Mouse (Mus musculus) left cerebral cortex, postnatal 4 days (tissue): ENCODE data around the gene Ngp. TPM values are rescaled to one million over a fixed set of nuclear protein-coding genes. Genes with fewer than 3 reads are reported as not detected.
"Not testable (repeated sequence)": the region's sequence is repeated elsewhere in the genome, so short reads cannot be mapped to it uniquely, and the experiment has no call there.

Experiments
- DNase-seq: peaks from one replicate; pipeline ENCODE4 v3.0.0-alpha.2; 2022
- intact Hi-C: fragments of 180-260 bp; cut with DNase I; formaldehyde crosslinking; loops from one replicate; pipeline ENCODE4 v1.15.1; 2025
- total RNA-seq, 2 experiments: library from RNA; stranded (reverse); gene quantifications; 2 replicates each; pipeline ENCODE4 v1.2.3; 2021

Gene Ngp
- under 1 TPM in 1 of 2 experiments, not detected in 1; 0.42 TPM for total RNA-seq

- intact Hi-C loops: no loop called here
- no peak for DNase-seq
These were observed at the start of gene Ngp for GRCm38 (mm10) chr9:110419511-110420112. Ngp (plus strand) TSS chr9:110419747.

DNA sequence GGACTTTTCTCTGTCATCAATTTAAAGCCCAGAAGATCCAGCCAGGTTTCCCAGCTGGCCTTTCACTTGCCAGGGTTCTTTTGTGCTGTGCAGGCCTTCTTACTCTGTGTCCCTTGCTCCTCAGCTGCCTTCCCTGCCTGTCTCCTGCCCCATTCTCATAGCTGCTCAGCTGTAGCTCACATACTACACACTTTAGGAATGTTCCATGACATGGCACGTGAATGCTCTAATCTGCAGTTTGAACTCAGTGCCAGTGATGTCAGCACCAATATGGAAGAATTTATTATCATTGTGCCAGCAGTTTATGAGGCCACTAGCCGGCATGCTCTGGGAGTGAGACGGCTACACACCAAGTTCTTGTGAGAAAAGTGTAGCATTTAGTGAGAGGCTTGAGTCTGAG lies 49.7 kb upstream of the Ngp start:
- no peak for DNase-seq
- intact Hi-C loops: no loop called here

DNA sequence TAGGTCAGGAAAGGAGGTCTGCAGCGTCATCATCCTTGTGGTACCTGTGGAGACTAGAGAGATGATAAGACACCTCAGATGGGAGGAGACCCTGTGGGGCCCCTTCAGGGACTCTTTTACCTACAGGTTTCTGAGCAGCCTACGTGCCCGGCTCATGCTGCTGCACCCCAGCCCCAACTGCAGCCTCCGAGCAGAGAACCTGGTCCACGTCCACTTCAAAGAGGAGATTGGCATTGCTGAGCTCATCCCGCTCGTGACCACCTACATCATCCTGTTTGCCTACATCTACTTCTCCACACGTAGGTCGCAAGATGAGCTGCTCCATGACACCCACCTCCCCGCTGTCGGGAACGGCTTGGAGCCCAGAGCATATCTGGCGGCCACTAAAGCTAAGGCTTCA lies 45.7 kb upstream of the Ngp start:
- intact Hi-C loops: no loop called here
- DNase-seq: no peak

- intact Hi-C loops: no loop called here
- DNase-seq: no peak
These were observed 43.9 kb upstream of the Ngp start for GRCm38 (mm10) chr9:110375668-110376067.

- DNase-seq, intact Hi-C loops: not testable (repeated sequence)
These were observed 41.9 kb upstream of the Ngp start for GRCm38 (mm10) chr9:110377655-110378054.

DNA sequence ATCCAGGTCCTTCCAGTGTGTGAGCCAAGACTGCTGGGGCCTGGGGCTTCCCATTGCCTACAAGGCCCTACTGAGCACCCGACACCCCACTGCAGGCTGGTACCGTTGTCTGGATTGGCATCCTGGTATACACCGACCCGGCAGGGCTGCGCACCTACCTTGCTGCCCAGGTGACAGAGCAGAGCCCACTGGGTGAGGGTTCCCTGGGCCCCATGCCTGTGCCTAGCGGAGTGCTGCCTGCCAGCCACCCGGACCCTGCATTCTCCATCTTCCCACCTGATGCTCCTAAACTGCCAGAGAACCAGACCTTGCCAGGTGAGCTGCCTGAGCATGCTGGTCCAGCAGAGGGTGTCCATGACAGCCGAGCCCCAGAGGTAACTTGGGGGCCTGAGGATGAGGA lies 40.2 kb upstream of the Ngp start:
- intact Hi-C loops: no loop called here

GRCm38 (mm10) chr9:110380662-110381061 lies 38.9 kb upstream of the Ngp start:
- DNase-seq: no peak
- intact Hi-C loops: no loop called here

More for the DNA sequence above, 40.2 kb upstream of the Ngp start:
- no peak for DNase-seq

GRCm38 (mm10) chr9:110381292-110381691 lies 38.3 kb upstream of the Ngp start:
- DNase-seq: no peak
- intact Hi-C loops: no loop called here

DNA sequence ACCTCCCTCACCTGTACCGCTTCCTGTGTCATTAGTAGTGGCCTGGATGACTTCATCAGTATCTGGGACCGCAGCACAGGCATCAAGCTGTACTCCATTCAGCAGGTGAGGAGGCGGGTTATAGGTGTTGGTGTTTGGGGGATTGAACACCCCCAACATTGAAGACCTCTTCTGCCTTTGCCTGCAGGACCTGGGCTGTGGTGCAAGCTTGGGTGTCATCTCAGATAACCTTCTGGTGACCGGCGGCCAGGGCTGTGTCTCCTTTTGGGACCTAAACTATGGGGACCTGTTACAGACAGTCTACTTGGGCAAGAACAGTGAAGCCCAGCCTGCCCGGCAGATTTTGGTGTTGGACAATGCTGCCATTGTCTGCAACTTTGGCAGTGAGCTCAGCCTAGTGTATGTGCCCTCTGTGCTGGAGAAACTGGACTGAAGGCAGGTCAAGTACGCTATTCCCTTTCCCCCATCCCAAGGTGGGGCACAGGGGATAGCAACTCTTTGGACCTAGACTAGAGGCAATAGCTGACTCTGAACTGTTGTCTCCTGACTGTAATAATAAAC lies 35.1 kb upstream of the Ngp start:
- no peak for DNase-seq
- intact Hi-C loops: no loop called here

DNA sequence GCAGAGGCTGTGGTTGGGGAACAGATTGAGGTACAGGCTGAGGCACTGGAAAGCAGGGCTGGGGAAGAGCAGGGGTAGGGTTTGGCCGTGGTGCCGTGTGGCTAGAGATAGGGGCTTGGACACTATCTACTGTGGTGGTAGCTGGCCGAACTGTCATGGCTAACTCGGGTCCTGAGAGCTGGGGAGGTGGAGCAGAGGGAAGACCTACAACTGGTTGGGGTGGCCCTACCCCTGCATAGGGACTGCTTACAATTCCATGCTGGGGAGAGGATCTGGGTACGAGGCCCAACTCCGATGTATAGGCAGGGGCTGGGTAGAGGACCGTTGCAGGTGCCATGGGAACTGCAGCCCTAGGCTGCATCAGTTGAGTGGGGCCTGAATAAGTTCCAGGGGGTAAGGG lies 31.5 kb upstream of the Ngp start:
- intact Hi-C loops: no loop called here
- DNase-seq: no peak

GRCm38 (mm10) chr9:110390843-110391242 lies 28.7 kb upstream of the Ngp start:
- intact Hi-C loops: no loop called here
- no peak for DNase-seq

- intact Hi-C loops: no loop called here
- no peak for DNase-seq
These were observed 26.3 kb upstream of the Ngp start for GRCm38 (mm10) chr9:110393295-110393694.

DNA sequence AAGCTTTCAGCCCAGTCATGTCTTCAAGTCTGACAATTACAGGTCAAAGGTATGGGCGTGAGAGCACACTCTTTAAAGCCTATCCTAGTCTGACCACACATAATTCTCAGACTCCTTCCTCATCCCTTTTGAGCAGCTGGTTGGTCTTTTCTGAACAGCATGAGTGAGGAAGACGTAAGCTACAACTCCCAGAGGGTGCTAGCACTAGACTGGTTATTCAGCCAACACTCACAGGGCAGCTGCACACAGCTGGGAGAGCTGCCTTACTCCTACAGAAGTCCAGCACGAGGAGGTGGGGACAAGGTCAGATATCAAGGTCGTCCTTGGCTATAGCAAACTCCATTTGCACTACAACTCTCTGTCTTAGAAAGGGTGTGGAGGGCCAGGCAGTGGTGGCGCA lies 18.9 kb upstream of the Ngp start:
- intact Hi-C loops: no loop called here

GRCm38 (mm10) chr9:110402731-110403130 lies 16.8 kb upstream of the Ngp start:
- DNase-seq: no peak
- intact Hi-C loops: no loop called here

More for the DNA sequence above, 18.9 kb upstream of the Ngp start:
- DNase-seq: no peak

- DNase-seq, intact Hi-C loops: not testable (repeated sequence)
These were observed 16.3 kb upstream of the Ngp start for GRCm38 (mm10) chr9:110403240-110403639.

- DNase-seq: no peak
- intact Hi-C loops: no loop called here
These were observed 12.0 kb upstream of the Ngp start for GRCm38 (mm10) chr9:110407311-110408098.

DNA sequence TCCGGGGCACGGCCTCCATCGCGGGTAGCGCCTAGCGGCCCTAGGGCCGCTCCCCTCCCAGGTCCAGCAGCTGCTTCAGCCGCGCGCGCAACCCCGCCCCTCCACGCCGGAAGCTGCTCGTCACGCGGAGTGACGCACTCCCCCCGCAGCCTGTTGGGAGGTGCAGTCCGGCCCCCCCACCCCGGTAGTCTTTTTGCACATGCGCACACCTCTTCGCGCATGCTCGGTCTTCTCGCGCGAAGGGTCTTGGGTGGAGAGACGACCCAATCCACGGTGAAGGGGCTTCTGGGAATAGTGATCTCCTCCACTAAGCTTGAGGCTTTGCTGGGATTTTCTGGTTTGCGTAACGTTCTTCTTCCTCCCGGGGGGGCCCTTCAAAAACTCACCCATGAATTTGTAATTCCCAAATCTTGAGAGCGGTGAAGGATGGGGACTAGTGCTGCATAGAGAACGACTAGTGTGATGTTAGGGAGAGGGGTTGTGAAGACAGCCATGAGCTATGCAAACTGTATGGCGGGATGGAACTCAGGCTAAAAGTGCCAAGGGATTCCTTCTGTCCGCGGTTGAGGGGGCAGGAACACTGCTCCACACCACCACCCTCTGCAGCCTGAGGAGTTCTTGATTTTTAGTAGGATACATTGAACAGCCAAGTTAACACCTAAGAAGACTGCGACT lies 11.3 kb upstream of the Ngp start, which contains the start of gene Ptpn23:
Gene Ptpn23 (minus strand): TSS at position 115 of the 675 bp plus-strand sequence.
- intact Hi-C loops: no loop called here

DNA sequence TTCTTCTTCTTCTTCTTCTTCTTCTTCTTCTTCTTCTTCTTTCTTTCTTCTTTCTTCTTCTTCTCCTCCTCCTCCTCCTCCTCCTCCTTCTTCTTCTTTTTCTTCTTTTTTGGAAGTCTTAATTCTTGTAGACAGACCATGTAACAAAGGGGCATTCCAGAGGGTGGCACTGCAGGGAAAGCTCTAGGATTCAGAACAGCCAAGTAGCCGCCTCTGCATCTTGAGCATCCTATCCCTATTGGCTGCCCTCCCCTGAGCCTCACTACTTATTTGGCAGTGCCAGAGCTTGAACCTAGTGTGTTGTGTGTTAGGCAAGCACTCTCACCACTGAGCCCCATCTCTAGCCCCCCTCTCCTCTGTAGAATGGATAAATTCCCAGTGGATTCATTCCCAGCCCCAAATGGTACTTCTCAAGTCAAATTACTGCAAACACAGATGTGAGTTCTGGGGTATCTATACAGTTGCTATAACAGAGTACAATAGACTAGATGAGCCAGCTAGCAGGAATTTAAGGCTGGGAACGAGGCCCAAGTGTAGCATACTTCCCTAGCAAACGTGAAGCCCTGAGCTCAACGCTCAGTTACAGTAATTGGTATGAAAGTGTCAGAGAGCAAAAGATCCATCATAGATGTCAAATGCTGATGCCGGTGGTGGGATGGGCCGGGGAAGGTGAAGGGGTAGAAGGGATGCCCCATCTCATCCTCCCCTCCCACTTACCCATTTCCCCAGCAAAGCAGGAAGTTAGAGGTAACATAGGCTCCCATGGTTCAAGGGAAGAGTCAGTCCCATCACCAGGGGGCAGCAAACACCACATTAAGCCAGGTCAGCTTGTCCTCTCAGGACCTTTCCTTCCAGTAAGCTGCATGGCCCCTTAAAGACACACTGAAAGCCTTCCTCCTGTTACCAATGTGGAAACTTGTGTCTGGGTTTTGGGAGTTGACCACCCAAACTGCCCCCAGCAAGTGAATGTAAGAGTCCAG lies 8.3 kb upstream of the Ngp start:
- intact Hi-C loops: no loop called here
- peak; percentile 77 for DNase-seq

More for the DNA sequence above, 11.3 kb upstream of the Ngp start, which contains the start of gene Ptpn23:
- peak; percentile 98 for DNase-seq

DNA sequence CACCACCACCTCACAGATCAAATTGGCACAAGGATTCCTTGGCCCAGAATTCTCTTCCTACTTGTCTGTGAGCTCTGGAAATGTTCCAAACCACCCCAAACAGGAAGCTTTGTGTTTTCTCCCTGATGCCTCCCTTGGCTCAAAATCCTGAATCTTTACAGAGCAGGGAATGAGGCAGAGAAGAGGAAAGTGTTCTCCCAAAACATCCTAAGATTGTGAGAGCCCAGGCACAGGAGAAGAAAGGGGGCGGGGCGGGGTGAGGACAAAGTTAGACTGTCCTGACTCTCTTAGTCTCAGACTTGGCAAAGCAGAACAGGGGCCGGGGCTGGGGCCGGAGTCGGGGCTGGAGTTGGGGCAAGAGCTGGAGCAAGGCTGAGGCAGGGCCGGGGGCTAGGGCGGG lies 6.6 kb upstream of the Ngp start:
- peak; percentile 24 for DNase-seq
- intact Hi-C loops: no loop called here

GRCm38 (mm10) chr9:110413785-110414184 lies 5.8 kb upstream of the Ngp start:
- intact Hi-C loops: no loop called here
- DNase-seq: peak; percentile 39
